Mouse (Mus musculus) olfactory bulb, adult 2 months (tissue): ENCODE measurements at regions not wholly inside any gene's neighbourhood (a gene's known extent, or its start where the extent isn't known, plus 50 kb on each side); places are given as distances from the start of the nearest gene placed in this dataset.

Experiments used
- CTCF ChIP-seq: fragments of 200-500 bp; IDR thresholded peaks from 2 replicates; pipeline ENCODE4 v1.5.1; 2012; ENCODE audit warnings: low read depth, mild to moderate bottlenecking, low read length, moderate library complexity; ENCODE audit not compliant: insufficient read depth
- POLR2A ChIP-seq: fragments of 200-500 bp; IDR thresholded peaks from 2 replicates; pipeline ENCODE4 v1.6.1; 2012; ENCODE audit warnings: mild to moderate bottlenecking, low read depth, low read length, moderate library complexity; ENCODE audit not compliant: insufficient read depth

DNA sequence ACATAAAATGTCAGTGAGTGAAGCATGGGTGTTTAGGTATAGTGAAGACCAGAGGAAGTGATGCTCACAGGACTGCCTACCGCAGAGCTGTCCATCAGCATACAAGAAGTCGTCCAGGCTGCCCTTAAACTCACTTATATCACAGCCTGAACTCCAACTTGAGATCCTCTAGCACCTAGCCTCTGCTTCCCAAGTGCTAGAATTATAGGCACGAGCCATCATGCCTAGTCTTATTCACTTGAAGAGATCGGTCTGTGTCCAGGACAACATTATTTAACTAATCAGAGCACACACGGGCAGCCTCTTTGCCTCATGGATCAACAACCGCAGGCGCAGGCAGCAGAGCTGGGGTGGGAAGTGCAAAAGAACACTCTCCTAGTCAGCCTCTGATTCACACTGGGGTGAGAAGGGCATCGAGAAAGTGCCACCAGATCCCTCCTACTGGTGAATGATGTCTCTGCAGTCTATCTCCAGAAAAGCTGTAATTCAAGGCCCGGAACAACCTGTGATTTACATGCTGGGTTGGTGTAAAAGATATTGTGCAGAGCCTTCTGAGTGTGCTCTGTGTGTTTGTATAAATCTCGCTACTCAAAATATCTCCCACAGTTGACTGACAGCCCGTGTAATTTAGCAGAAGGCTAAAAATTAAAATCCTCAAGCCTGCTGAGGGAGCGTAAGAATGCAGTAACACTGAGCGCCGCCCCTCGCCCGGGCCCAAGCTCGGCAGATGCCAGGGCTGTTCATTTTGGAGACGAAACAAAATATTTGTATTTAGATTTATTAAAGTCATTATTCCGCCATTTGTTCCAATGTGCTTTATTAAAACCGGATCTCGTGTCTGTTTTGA lies 94.6 kb upstream of the Tle3 start:
- TF ChIP-seq CTCF (peak; percentile 24; the same call in 1 of the 2 replicates), POLR2A (no peak)
